ENCODE assay signal across 15 mouse cellular contexts in genomic region chr13:59176021-59176420, GRCm38 (mm10).
"Had no signal": no experiment of that assay in that cellular context is flagged by ENCODE, and none has a peak within 500 bp of the region (broad histone marks: within the 10 kb centered on the region; RNA-seq: fewer than 3 reads in every experiment).

No protein-coding gene starts in this region.

- DNase-seq: kidney, adult 9 months; kidney, postnatal 36 days; layer of hippocampus, adult 9-11 months; layer of hippocampus, postnatal 36 days; lung, embryonic 14.5 days; lung, postnatal 10 days; right cerebral cortex, postnatal 14 days; thymus, adult 2 months; thymus, postnatal 25 days had no signal

- H3K36me3 ChIP-seq: limb, embryonic 15.5 days; liver, embryonic 12.5 days; midbrain, embryonic 12.5 days; stomach, embryonic 15.5 days had no signal

- H3K9me3 ChIP-seq: limb, embryonic 15.5 days; liver, embryonic 12.5 days; midbrain, embryonic 12.5 days; stomach, embryonic 15.5 days had no signal

- H3K4me3 ChIP-seq: limb, embryonic 15.5 days; liver, embryonic 12.5 days; midbrain, embryonic 12.5 days; stomach, embryonic 15.5 days had no signal

- H3K4me2 ChIP-seq: liver, embryonic 12.5 days; lung, embryonic 14.5 days; midbrain, embryonic 12.5 days; stomach, embryonic 15.5 days had no signal

- H3K27ac ChIP-seq: liver, embryonic 12.5 days; macrophage; midbrain, embryonic 12.5 days; stomach, embryonic 15.5 days had no signal

- H3K4me1 ChIP-seq: liver, embryonic 12.5 days; megakaryocyte, embryonic 14.5 days; stomach, embryonic 15.5 days had no signal

- H3K9ac ChIP-seq: limb, embryonic 15.5 days; liver, embryonic 12.5 days; lung, embryonic 14.5 days; midbrain, embryonic 12.5 days; stomach, embryonic 15.5 days had no signal

- ATAC-seq: liver, embryonic 12.5 days had no signal

- H3K27me3 ChIP-seq: limb, embryonic 15.5 days; liver, embryonic 12.5 days; megakaryocyte, embryonic 14.5 days; midbrain, embryonic 12.5 days; stomach, embryonic 15.5 days had no signal
